Mouse (Mus musculus) neural tube, embryonic 15.5 days (tissue): ENCODE measurements around the gene Gga3. TPM values are rescaled to one million over a fixed set of nuclear protein-coding genes. Genes with fewer than 3 reads are reported as not detected.
A peak's percentile ranks its signal among the peaks of the same experiment; 100 is the strongest.

Source experiments
- ATAC-seq: fragments of 200-750 bp; cut with Nextera tagmentation; 2 replicates; pipeline ENCODE4 v1.8.0; 2017; ENCODE audit warnings: mild to moderate bottlenecking, moderate TSS enrichment, moderate library complexity; ENCODE audit not compliant: low FRiP score
- H3K27ac ChIP-seq: fragments of 300-500 bp; sonication (generic); replicated peaks from 2 replicates; pipeline ENCODE4 v1.5.1; 2015; ENCODE audit warnings: mild to moderate bottlenecking, inconsistent platforms
- H3K27me3 ChIP-seq: fragments of 300-500 bp; sonication (generic); replicated peaks from 2 replicates; pipeline ENCODE4 v1.6.1; 2015; ENCODE audit warnings: inconsistent platforms
- H3K36me3 ChIP-seq: fragments of 300-500 bp; sonication (generic); 2 replicates; pipeline ENCODE4 v1.6.1; 2015; ENCODE audit warnings: inconsistent platforms
- H3K4me1 ChIP-seq: fragments of 300-500 bp; sonication (generic); 2 replicates; pipeline ENCODE4 v1.6.1; 2015; ENCODE audit warnings: inconsistent platforms
- H3K4me2 ChIP-seq: fragments of 300-500 bp; sonication (generic); 2 replicates; pipeline ENCODE4 v1.6.1; 2015; ENCODE audit warnings: inconsistent platforms, mild to moderate bottlenecking, moderate library complexity
- H3K4me3 ChIP-seq: fragments of 300-500 bp; sonication (generic); replicated peaks from 2 replicates; pipeline ENCODE4 v1.5.1; 2015; ENCODE audit warnings: mild to moderate bottlenecking, inconsistent platforms
- H3K9ac ChIP-seq: fragments of 300-500 bp; sonication (generic); replicated peaks from 2 replicates; pipeline ENCODE4 v1.6.1; 2015; ENCODE audit warnings: mild to moderate bottlenecking, inconsistent platforms
- H3K9me3 ChIP-seq: fragments of 300-500 bp; sonication (generic); replicated peaks from 2 replicates; pipeline ENCODE4 v1.6.1; 2016; ENCODE audit warnings: inconsistent platforms
- WGBS: fragments of 180-500 bp; shearing (Covaris S2); methylation state at CpG from one replicate; pipeline ENCODE4 v1.1.7; 2015; ENCODE audit warnings: mixed read lengths; 5-methylcytosine and 5-hydroxymethylcytosine counted together
- polyA plus RNA-seq: library from polyadenylated mRNA; unstranded; fragments of >200 nt; fragmentation: Nextera tagmentation; extraction: Ambion mirVana; gene quantifications from 2 replicates; pipeline ENCODE4 v1.2.1, GENCODE M21; 2015

Gene Gga3
- polyA plus RNA-seq, 1 experiment from 2014 or later, result 35.0 TPM

GRCm38 (mm10) chr11:115630532-115631504 lies 27.0 kb upstream of the Gga3 start:
- WGBS, result 54% methylated on average over 16 of the region's 16 CpGs
- peaks cover 22% of the 10 kb centered on the region for H3K4me1 ChIP-seq

GRCm38 (mm10) chr11:115629734-115630531 lies 26.1 kb upstream of the Gga3 start:
- Histone ChIP-seq H3K27ac (no peak overlapping the region), H3K9ac (no peak overlapping the region), H3K4me1 (peaks cover 25% of the 10 kb centered on the region), H3K36me3 (no peaks in the 10 kb centered on the region), H3K4me3 (no peak overlapping the region), H3K27me3 (no peaks in the 10 kb centered on the region), H3K4me2 (no peak overlapping the region), H3K9me3 (no peaks in the 10 kb centered on the region)
- no peak for ATAC-seq
- WGBS, result 87% methylated on average over 13 of the region's 13 CpGs

More at GRCm38 (mm10) chr11:115630532-115631504, 27.0 kb upstream of the Gga3 start:
- no peak overlapping the region for H3K27ac ChIP-seq
- no peak overlapping the region for H3K4me3 ChIP-seq
- no peaks in the 10 kb centered on the region for H3K9me3 ChIP-seq
- no peaks in the 10 kb centered on the region for H3K27me3 ChIP-seq
- no peak overlapping the region for H3K9ac ChIP-seq
- H3K4me2 ChIP-seq, result no peak overlapping the region
- no peak for ATAC-seq
- no peaks in the 10 kb centered on the region for H3K36me3 ChIP-seq

- H3K36me3 ChIP-seq, result peaks cover 2% of the 10 kb centered on the region
- H3K27ac ChIP-seq, result 0 out of 2 replicates have a peak overlapping the region, but pooled peaks have one; percentile 25
- peak overlapping the region; percentile 90 for H3K4me2 ChIP-seq
- peak overlapping the region; percentile 80 for H3K4me3 ChIP-seq
- H3K4me1 ChIP-seq, result peaks cover 25% of the 10 kb centered on the region
- no peaks in the 10 kb centered on the region for H3K27me3 ChIP-seq
- WGBS, result 52% methylated on average over 13 of the region's 13 CpGs
- peak; percentile 6; the same call in 1 of the 2 replicates for ATAC-seq
- no peaks in the 10 kb centered on the region for H3K9me3 ChIP-seq
- 0 out of 2 replicates have a peak overlapping the region, but pooled peaks have one; percentile 6 for H3K9ac ChIP-seq
Observed at GRCm38 (mm10) chr11:115628465-115629101, 24.7 kb upstream of the Gga3 start.

DNA sequence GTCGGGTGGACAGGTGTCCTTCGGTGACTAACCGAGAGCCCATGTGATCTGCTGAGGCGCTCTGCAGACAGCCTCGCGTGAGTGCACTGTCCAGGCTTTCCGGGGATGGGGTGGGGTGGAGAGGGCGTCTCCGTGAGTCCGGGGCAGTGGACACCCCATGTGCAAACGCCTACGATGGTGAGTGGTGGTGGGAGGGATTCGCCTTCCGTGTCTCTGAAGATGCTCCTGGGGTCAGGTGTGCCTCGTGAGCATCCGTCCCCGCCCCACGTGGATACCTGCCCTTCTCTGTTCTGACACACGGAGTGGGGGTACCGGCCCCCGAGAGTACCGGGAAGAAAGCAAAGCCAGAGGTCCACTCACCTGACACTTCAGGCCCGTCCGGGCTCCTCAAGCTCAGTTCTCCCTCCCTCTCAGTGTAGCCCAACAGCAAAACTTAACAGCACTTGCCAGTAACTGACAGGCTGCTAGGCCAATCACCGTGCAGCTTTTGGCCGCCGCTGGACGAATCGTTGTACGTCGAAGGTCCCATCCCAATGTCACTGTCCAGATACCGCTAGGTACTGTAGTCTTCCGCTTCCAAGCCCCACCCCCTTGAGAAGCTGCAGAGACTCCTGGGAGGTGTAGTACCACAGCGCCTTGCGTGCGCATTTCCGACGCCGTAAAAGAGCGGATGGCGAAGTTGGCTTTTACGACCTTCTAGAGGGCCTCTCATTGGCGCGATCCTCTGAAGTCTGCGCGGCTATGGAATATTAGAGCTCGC lies 24.0 kb upstream of the Gga3 start, which contains the start of gene Slc25a19:
TSS of gene Slc25a19 (minus strand) at position 591 of the 760 bp plus-strand sequence.
- H3K9me3 ChIP-seq, result no peaks in the 10 kb centered on the region
- peaks cover 8% of the 10 kb centered on the region for H3K36me3 ChIP-seq
- H3K27ac ChIP-seq, result peak within 1 kb of the TSS; percentile 73
- peak; percentile 99 for ATAC-seq
- peak within 1 kb of the TSS; percentile 66 for H3K9ac ChIP-seq
- no peaks in the 10 kb centered on the region for H3K27me3 ChIP-seq
- H3K4me3 ChIP-seq, result peak within 1 kb of the TSS; percentile 80
- WGBS, result under 1% methylated on average over 47 of the region's 47 CpGs
- peaks cover 25% of the 10 kb centered on the region for H3K4me1 ChIP-seq
- H3K4me2 ChIP-seq, result peak within 1 kb of the TSS; percentile 90

DNA sequence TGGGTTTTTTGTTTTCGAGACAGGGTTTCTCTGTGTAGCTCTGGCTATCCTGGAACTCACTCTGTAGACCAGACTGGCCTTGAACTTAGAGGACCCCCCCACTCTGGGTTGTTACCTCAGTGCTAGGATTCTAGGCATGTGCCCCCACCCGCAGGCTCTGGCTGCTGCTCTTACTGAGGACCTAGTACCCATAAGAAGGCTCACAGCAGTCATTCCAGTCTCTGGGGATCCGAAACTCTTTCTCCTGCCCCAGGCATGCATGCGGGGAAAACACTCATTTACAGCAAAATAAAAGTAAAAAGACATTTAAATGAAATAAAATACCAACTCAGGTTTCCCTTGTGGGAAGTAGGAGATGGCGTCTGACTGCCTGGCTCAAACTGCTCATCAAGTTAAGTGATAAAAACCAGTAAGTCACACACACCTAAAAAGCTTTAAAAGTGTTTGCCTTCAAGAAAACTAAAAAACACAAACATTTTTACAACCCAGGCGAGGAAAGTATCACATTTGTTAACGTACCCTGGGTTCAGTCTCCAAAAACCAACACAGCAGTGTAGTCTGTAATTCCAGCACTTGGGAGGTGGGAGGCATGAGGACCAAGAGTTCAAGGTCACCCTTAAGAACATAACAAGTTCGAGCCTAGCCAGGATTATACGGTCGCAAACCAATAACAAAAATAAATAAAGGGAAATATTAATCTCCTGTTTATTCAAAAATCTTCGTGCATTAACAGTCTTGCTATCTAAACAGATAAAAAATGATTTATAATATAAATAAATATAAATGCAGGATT lies 23.2 kb upstream of the Gga3 start:
- 51% methylated on average over 11 of the region's 11 CpGs for WGBS

GRCm38 (mm10) chr11:115625877-115626276 lies 22.0 kb upstream of the Gga3 start:
- Histone ChIP-seq H3K27me3 (no peaks in the 10 kb centered on the region), H3K9ac (no peak overlapping the region), H3K9me3 (no peaks in the 10 kb centered on the region), H3K4me2 (no peak overlapping the region), H3K27ac (no peak overlapping the region), H3K36me3 (peaks cover 21% of the 10 kb centered on the region), H3K4me1 (peaks cover 25% of the 10 kb centered on the region), H3K4me3 (no peak overlapping the region)
- ATAC-seq, result no peak
- WGBS, result 81% methylated on average over 9 of the region's 9 CpGs

More for the DNA sequence above, 23.2 kb upstream of the Gga3 start:
- Histone ChIP-seq H3K4me1 (peaks cover 25% of the 10 kb centered on the region), H3K27ac (peak overlapping the region; percentile 73; the same call in 1 of the 2 replicates), H3K27me3 (no peaks in the 10 kb centered on the region), H3K9ac (peak overlapping the region; percentile 66), H3K4me2 (peak overlapping the region; percentile 90), H3K36me3 (peaks cover 16% of the 10 kb centered on the region), H3K4me3 (peak overlapping the region; percentile 80), H3K9me3 (no peaks in the 10 kb centered on the region)
- no peak for ATAC-seq

DNA sequence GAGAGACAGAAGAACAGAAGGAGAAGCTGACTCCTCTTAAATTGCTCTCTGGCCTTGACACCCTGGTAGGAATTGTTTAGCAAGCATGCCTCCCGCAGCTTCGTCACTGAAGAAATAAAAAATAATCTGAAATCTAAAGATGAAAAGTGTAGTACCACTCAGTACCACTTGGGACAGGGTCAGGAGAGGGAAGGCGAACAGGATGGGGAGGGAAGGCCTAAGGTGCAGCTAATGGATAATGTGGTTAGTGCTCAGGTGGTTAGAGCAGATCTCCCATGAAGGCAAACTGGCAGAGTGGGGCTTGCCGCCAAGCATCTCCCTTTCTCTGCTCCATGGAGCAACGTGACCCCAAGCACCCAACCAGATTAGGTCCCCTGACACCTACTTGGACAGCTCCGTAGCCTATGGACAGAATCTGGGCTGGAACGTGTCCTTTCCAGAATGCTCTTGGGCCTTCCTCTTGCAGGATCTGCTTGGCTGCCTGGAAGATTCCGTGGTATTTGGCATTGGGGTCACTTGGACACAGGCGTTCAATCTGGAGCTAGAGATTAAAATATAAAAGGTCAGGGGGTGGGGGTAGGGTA lies 19.7 kb upstream of the Gga3 start:
- no peaks in the 10 kb centered on the region for H3K27me3 ChIP-seq
- H3K36me3 ChIP-seq, result peaks cover 42% of the 10 kb centered on the region
- no peak overlapping the region for H3K4me2 ChIP-seq
- no peaks in the 10 kb centered on the region for H3K9me3 ChIP-seq
- H3K27ac ChIP-seq, result no peak overlapping the region
- 80% methylated on average over 9 of the region's 9 CpGs for WGBS
- H3K9ac ChIP-seq, result no peak overlapping the region
- H3K4me3 ChIP-seq, result no peak overlapping the region
- no peak for ATAC-seq
- H3K4me1 ChIP-seq, result peaks cover 23% of the 10 kb centered on the region

DNA sequence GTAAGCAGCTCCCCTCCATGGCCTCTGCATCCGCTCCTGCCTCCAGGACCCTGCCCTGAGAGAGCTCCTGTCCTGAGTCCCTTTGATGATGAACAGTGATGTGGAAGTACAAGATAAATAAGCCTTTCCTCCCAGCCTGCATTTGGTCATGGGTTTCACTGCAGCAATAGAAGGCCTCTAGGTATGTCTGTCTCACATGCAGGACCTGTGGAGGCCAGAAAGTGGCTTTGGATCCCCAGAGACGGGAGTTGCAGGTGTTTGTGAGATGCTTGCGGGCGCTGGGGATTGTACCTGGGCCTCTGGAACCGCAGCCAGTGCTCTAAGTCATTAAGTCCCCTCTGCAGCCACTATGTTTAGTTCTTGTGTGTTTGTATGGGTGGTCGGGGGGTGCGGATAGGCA lies 16.1 kb upstream of the Gga3 start:
- no peak for ATAC-seq

GRCm38 (mm10) chr11:115618732-115619516 lies 15.1 kb upstream of the Gga3 start:
- no peak for ATAC-seq
- Histone ChIP-seq H3K27ac (no peak overlapping the region), H3K4me2 (no peak overlapping the region), H3K36me3 (peaks cover 62% of the 10 kb centered on the region), H3K9ac (no peak overlapping the region), H3K9me3 (no peaks in the 10 kb centered on the region), H3K4me3 (no peak overlapping the region), H3K27me3 (0 out of 2 replicates have a peak, but pooled peaks cover 6% of the 10 kb centered on the region), H3K4me1 (no peaks in the 10 kb centered on the region)
- WGBS, result 89% methylated on average over 16 of the region's 16 CpGs

More for the DNA sequence above, 16.1 kb upstream of the Gga3 start:
- Histone ChIP-seq H3K36me3 (peaks cover 56% of the 10 kb centered on the region), H3K9me3 (no peaks in the 10 kb centered on the region), H3K27ac (no peak overlapping the region), H3K4me1 (no peaks in the 10 kb centered on the region), H3K4me3 (no peak overlapping the region), H3K27me3 (no peaks in the 10 kb centered on the region), H3K9ac (no peak overlapping the region), H3K4me2 (no peak overlapping the region)
- WGBS, result 95% methylated on average over 7 of the region's 7 CpGs
